Mouse (Mus musculus) neutrophil, adult 59 days (primary cell): ENCODE data around the gene Cd302. TPM values are rescaled to one million over a fixed set of nuclear protein-coding genes. Genes with fewer than 3 reads are reported as not detected.

Source experiments
- total RNA-seq, 2 experiments: library from RNA; stranded (reverse); gene quantifications; 1 replicate in 1 of 2; 2 replicates in 1 of 2; pipeline ENCODE4 v1.2.4; 2023

Cd302 gene
- total RNA-seq = 10 to 100 TPM; 18.0 to 25.4 TPM

DNA sequence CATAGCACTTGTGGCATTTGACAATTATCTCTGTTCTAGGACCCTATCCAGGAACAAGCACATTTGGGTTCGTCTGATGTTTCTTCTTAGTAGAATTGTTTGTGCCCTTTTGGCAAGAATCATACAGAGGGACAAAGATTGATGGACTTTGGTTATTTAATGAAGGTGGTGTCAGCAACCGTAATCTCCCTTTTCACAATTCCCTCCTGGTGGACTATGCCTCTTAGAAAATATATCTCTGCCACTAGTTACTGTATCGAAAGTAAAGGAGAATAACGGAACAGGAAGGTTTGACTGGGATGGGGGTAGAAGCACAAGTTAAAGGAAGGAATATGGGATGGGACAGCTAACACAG, at the start of gene Cd302:
Gene Cd302, minus strand, starts transcription at position 22 of the 355 bp plus-strand sequence.

DNA sequence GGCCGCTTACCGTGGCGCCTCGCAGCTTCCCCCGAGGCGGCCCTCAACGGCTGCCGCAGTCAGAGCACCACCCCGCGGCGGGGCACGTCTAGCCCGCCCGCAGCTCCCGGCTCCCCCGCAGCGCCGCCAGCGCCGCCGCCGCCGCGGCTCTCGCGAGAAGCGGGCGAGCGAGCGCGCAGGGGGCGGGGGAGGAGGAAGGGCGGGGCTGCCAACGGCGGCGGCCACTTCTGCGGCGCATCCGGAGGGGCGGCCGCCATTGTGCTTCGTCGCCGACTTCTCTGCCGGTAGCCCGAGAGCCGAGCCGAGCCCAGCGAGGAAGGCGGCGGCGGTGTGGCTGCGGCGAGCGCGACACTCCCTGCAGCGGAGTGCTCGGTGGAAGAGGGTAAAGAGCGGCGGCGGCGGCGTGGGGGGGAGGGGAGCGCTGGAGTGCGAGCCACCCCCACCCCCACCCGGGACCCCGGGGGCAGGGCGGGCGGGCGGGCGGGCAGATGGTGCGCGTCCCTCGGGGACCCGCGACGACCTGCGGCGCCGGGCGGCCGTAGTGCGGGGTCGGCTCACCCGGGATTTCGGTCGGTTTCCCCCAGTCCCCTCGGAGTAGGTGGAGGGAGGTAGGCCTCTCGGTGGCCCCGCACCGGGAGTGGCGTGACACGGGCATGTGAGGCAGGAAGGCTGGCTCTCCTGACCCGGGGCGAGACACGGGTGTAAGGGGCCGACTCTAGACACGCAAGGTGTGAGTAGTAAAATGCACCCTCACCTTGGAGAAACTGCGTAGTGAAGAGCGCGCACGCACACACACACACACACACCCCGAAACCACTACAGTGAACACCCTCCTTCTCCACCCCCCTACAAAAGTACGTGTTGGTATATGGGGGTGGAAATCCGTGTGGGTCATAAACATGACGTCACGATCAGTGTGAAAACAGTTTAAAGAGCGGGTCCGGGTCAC, 74.3 kb downstream of the Cd302 start, which contains the start of the genes Baz2b and March7:
Gene Baz2b, minus strand, starts transcription at position 137 of the 949 bp plus-strand sequence.
Gene March7, plus strand, starts transcription at position 185 of the 949 bp plus-strand sequence.

Other genes with a start within 250 kb of the Cd302 start
- gene Baz2b, start 74.6 kb downstream of the Cd302 start, total RNA-seq = 100 to 1,000 TPM; 180 to 204 TPM
- gene March7, start 74.6 kb downstream of the Cd302 start, total RNA-seq = 100 to 1,000 TPM; 110 to 130 TPM
- gene Ly75, start 98.8 kb upstream of the Cd302 start, total RNA-seq = 10 to 100 TPM; 38.1 to 50.2 TPM